Mouse (Mus musculus) limb, embryonic 14.5 days (tissue): ENCODE results near the gene Hist1h2aa. TPM values are rescaled to one million over a fixed set of nuclear protein-coding genes. Genes with fewer than 3 reads are reported as not detected.
A peak's percentile ranks its signal among the peaks of the same experiment; 100 is the strongest.

Experiments used
- ATAC-seq: fragments of 200-750 bp; cut with Nextera tagmentation; 2 replicates; pipeline ENCODE4 v1.8.0; 2017; ENCODE audit warnings: low read depth, moderate number of reproducible peaks, moderate TSS enrichment; ENCODE audit not compliant: low FRiP score
- DNase-seq: peaks from one replicate; pipeline ENCODE4 v3.0.0-alpha.2; 2015; ENCODE audit warnings: low spot score
- H3K27ac ChIP-seq: fragments of 300-500 bp; sonication (generic); replicated peaks from 2 replicates; pipeline ENCODE4 v1.5.1; 2014; ENCODE audit warnings: low read depth, mild to moderate bottlenecking, low read length, moderate library complexity, mixed read lengths
- H3K27me3 ChIP-seq: fragments of 300-500 bp; sonication (generic); 2 replicates; pipeline ENCODE4 v1.6.1; 2014; ENCODE audit warnings: low read length, mixed read lengths; ENCODE audit not compliant: control insufficient read depth, insufficient read depth
- H3K36me3 ChIP-seq: fragments of 300-500 bp; sonication (generic); 2 replicates; pipeline ENCODE4 v1.6.1; 2014; ENCODE audit warnings: mild to moderate bottlenecking, low read length, moderate library complexity, mixed read lengths; ENCODE audit not compliant: control insufficient read depth, insufficient read depth
- H3K4me1 ChIP-seq: fragments of 300-500 bp; sonication (generic); 2 replicates; pipeline ENCODE4 v1.6.1; 2014; ENCODE audit warnings: antibody characterized with exemption, low read length, mixed read lengths; ENCODE audit not compliant: control insufficient read depth, insufficient read depth
- H3K4me2 ChIP-seq: fragments of 300-500 bp; sonication (generic); replicated peaks from 2 replicates; pipeline ENCODE4 v1.6.1; 2014; ENCODE audit warnings: low read depth, mild to moderate bottlenecking, low read length, moderate library complexity; ENCODE audit not compliant: severe bottlenecking
- H3K4me3 ChIP-seq: fragments of 300-500 bp; sonication (generic); replicated peaks from 2 replicates; pipeline ENCODE4 v1.5.1; 2014; ENCODE audit warnings: low read length
- H3K9ac ChIP-seq: fragments of 300-500 bp; sonication (generic); 2 replicates; pipeline ENCODE4 v1.6.1; 2014; ENCODE audit warnings: mild to moderate bottlenecking, low read depth, low read length, moderate library complexity; ENCODE audit not compliant: severe bottlenecking
- H3K9me3 ChIP-seq: fragments of 300-500 bp; sonication (generic); 2 replicates; pipeline ENCODE4 v1.6.1; 2016; ENCODE audit warnings: low read length; ENCODE audit not compliant: control insufficient read depth
- POLR2A ChIP-seq: fragments of 200-500 bp; IDR thresholded peaks from 2 replicates; pipeline ENCODE4 v1.8.0; 2012; ENCODE audit warnings: inconsistent platforms, mild to moderate bottlenecking, moderate library complexity, borderline replicate concordance; ENCODE audit not compliant: insufficient read depth, insufficient read length; ENCODE audit errors: extremely low read depth
- WGBS: fragments of 180-500 bp; shearing (Covaris S2); extraction: QIAGEN DNeasy Blood & Tissue Kit; methylation state at CpG from one replicate; pipeline ENCODE4 v1.1.7; 2014; 5-methylcytosine and 5-hydroxymethylcytosine counted together
- polyA plus RNA-seq, 2 experiments: library from polyadenylated mRNA; depleted of rRNA in 1 of 2; stranded (reverse) in 1 of 2; unstranded in 1 of 2; fragments of >200 nt; fragmentation: Nextera tagmentation in 1 of 2; extraction: Ambion mirVana in 1 of 2; gene quantifications; 2 replicates each; pipeline versions ENCODE4 v1.2.1 to v1.2.3; 2012 to 2014

The Hist1h2aa gene
- not detected in 2 replicates for polyA plus RNA-seq (2012; rRNA removed)
- polyA plus RNA-seq (2014; fragmentation: Nextera tagmentation; extraction: Ambion mirVana): not detected in 2 replicates

DNA sequence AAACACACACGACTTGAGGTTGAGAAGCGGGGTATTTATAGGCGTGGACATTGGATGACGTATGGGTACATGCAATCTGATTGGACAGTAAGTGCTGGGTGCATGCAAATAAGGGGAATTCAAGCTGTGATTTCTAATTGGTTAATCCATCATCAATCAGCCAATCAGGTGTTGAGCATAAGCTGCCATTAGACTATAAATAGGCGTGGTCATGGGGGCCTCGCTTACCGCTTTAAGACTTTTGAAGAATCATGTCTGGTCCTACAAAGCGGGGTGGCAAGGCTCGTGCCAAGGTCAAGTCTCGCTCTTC is at the start of gene Hist1h2aa:
TSS of gene Hist1h2aa (plus strand) at position 252 of the 310 bp plus-strand sequence.
- H3K9me3 ChIP-seq: no peaks in the 10 kb centered on the region
- no peaks in the 10 kb centered on the region for H3K27me3 ChIP-seq
- WGBS: 94% methylated on average over 10 of the region's 10 CpGs
- H3K9ac ChIP-seq: no peak within 1 kb of the TSS
- no peak for DNase-seq
- H3K4me2 ChIP-seq: no peak within 1 kb of the TSS
- no peaks in the 10 kb centered on the region for H3K36me3 ChIP-seq
- no peak for ATAC-seq
- no peak for TF ChIP-seq POLR2A
- no peak within 1 kb of the TSS for H3K27ac ChIP-seq
- H3K4me3 ChIP-seq: no peak within 1 kb of the TSS
- peaks cover 5% of the 10 kb centered on the region for H3K4me1 ChIP-seq

DNA sequence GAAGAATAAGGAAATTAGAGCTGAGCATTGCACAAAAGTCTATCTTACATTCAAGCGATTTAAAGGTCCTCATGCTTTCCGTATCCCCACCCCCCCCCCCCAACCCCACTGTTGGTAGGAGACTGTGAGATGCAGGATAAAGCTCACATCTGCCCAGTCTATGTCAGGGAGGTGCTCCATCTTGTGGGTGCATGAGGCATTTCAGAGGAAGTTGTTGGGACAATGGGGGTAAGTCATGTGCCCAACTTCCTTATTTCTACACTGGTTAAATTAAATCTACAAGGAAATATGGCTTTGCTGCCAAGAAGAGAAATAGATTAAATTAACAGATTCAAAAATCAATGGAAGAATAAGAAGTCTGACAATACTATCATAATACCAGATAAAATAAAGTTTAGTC is 48.7 kb upstream of the Hist1h2aa start:
- DNase-seq: no peak
- Histone ChIP-seq H3K9ac (no peak overlapping the region), H3K36me3 (no peaks in the 10 kb centered on the region), H3K4me1 (peaks cover 3% of the 10 kb centered on the region; the same call in 1 of the 2 replicates), H3K27ac (no peak overlapping the region), H3K27me3 (no peaks in the 10 kb centered on the region), H3K4me3 (no peak overlapping the region), H3K9me3 (no peaks in the 10 kb centered on the region), H3K4me2 (no peak overlapping the region)
- no peak; the same call in 1 of the 2 replicates for ATAC-seq
- WGBS: 35% methylated on average over 2 of the region's 2 CpGs
- TF ChIP-seq POLR2A: no peak

DNA sequence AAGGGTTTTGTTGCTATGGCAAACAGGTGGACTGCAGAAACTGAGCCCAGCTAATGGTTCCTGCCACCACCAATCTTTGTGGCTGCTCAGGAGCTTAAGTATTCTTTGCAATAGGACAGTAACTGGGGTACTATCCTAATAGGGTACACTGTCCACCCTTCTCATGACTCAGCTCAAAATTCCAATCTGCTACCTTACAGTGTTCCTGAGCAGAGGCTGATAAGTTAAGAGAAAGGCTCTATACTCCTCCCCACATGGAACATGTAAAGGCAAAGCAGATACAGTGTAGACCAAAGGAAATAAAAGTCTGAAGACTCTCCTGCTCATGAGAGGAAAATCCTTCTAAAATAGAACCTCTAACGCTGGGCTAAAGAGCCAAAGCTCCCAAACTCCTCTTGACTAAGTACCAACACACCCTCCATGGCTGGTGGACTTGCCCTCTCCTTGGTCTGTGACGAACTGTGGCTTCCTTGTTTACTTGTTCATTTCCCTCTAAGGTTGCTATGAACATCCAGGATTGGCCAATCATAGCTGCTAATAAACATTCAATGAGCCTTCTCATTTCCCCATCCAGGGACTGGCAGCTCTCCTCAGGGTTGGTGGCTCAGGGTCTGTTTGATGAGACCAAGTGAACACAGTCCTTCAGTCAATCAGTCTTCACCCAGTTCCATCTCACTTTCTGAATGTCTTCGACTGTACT is 47.1 kb upstream of the Hist1h2aa start:
- H3K4me3 ChIP-seq: no peak overlapping the region
- peaks cover 3% of the 10 kb centered on the region; the same call in 1 of the 2 replicates for H3K4me1 ChIP-seq
- no peaks in the 10 kb centered on the region for H3K9me3 ChIP-seq
- no peak for ATAC-seq
- DNase-seq: no peak
- no peak overlapping the region for H3K27ac ChIP-seq
- WGBS: 80% methylated on average over 3 of the region's 3 CpGs
- TF ChIP-seq POLR2A: no peak
- no peaks in the 10 kb centered on the region for H3K36me3 ChIP-seq
- no peak overlapping the region for H3K4me2 ChIP-seq
- H3K9ac ChIP-seq: no peak overlapping the region
- H3K27me3 ChIP-seq: no peaks in the 10 kb centered on the region

DNA sequence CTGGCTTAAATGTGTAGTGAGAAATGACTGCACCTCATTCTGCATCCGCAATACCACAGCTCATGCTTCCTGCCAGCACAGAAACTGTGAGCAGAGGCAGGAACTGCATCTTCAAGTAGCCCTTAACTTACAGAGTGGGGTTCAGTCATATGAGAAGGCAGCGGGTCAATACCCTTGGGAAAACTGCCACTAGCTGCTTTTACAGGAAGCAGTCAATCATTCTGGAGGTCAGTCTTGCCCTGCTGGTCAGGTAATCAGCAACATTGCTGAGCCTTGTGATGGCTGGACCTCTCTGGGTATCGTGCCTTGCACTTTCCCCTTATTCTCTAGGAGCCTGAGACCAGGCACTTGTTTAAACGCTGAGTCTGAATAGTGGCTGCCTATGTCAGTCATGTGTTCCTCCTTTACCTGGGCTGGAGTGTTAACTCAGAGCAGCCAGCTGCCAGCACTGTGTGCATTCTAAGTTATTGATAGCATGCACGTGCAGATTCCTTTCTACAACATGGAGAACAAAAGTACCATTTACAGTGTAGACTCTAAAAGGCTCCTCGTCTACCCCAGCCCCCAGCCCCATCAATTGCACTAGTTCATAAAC is 45.2 kb upstream of the Hist1h2aa start:
- WGBS: 42% methylated on average over 6 of the region's 6 CpGs
- 0 out of 2 replicates have a peak, but pooled peaks have one; percentile 23 for ATAC-seq
- no peak overlapping the region for H3K27ac ChIP-seq

DNA sequence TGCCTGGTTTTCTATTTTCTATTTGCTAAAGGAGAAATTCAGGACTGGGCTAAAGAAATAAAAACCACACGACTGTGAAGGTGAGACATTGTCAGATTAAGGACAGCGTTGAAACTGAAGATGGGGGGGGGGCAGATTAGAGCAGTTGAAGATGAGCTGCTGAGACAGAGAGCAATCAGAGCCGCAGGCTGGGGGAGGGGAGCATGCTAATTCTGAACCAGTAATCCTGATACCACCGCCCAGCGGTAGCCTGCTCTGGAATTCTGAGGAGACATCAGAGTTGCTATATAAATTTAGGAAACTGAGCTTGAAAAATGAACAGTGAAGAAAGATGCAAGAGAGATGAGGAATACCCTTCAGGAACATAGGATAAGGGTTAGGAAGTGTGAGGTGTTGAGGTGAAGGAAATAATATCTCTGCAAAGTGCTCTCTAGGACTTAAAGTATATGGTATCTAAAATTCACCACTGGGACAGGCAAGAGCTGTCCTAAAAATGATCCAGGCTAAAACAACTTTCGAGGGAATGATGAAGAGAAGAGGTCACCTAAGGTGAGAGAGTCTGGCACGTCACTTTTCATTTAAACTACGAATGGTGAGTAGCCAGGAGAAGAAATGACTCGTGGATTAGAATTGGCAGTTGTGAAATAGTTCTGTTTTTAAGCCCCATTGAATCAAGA is 41.5 kb upstream of the Hist1h2aa start:
- Histone ChIP-seq H3K4me2 (no peak overlapping the region), H3K4me3 (no peak overlapping the region), H3K9me3 (no peaks in the 10 kb centered on the region), H3K36me3 (no peaks in the 10 kb centered on the region), H3K27me3 (no peaks in the 10 kb centered on the region), H3K9ac (no peak overlapping the region), H3K4me1 (0 out of 2 replicates have a peak, but pooled peaks cover 3% of the 10 kb centered on the region), H3K27ac (no peak overlapping the region)
- ATAC-seq (no peak), DNase-seq (no peak)
- 48% methylated on average over 9 of the region's 9 CpGs for WGBS
- no peak for TF ChIP-seq POLR2A

More for the DNA sequence above, 45.2 kb upstream of the Hist1h2aa start:
- no peak for DNase-seq
- no peaks in the 10 kb centered on the region for H3K36me3 ChIP-seq
- no peak overlapping the region for H3K4me3 ChIP-seq
- no peaks in the 10 kb centered on the region for H3K27me3 ChIP-seq
- H3K4me2 ChIP-seq: no peak overlapping the region
- peaks cover 3% of the 10 kb centered on the region; the same call in 1 of the 2 replicates for H3K4me1 ChIP-seq
- no peak overlapping the region for H3K9ac ChIP-seq
- TF ChIP-seq POLR2A: no peak
- H3K9me3 ChIP-seq: no peaks in the 10 kb centered on the region
